Mouse (Mus musculus) olfactory bulb, adult 2 months (tissue): Measurements from ENCODE around the gene Zbtb42. TPM values are rescaled to one million over a fixed set of nuclear protein-coding genes. Genes with fewer than 3 reads are reported as not detected.

ENCODE experiments used
- H3K27ac ChIP-seq: fragments of 200-500 bp; 2 replicates; pipeline ENCODE4 v1.5.1; 2012; ENCODE audit warnings: low read depth, low read length; ENCODE audit not compliant: insufficient read depth
- H3K4me1 ChIP-seq: fragments of 200-500 bp; 2 replicates; pipeline ENCODE4 v1.6.1; 2012; ENCODE audit warnings: low read length; ENCODE audit not compliant: control insufficient read depth, insufficient read depth
- H3K4me3 ChIP-seq: fragments of 200-500 bp; 2 replicates; pipeline ENCODE4 v1.5.1; 2012; ENCODE audit warnings: mild to moderate bottlenecking, low read depth, low read length, moderate library complexity; ENCODE audit not compliant: insufficient read depth
- CTCF ChIP-seq: fragments of 200-500 bp; IDR thresholded peaks from 2 replicates; pipeline ENCODE4 v1.5.1; 2012; ENCODE audit warnings: low read depth, mild to moderate bottlenecking, low read length, moderate library complexity; ENCODE audit not compliant: insufficient read depth
- POLR2A ChIP-seq: fragments of 200-500 bp; IDR thresholded peaks from 2 replicates; pipeline ENCODE4 v1.6.1; 2012; ENCODE audit warnings: mild to moderate bottlenecking, low read depth, low read length, moderate library complexity; ENCODE audit not compliant: insufficient read depth
- WGBS: fragments of 180-500 bp; shearing (Covaris S2); methylation state at CpG from one replicate; pipeline ENCODE4 v1.1.7; 2018; 5-methylcytosine and 5-hydroxymethylcytosine counted together
- polyA plus RNA-seq: library from polyadenylated mRNA; stranded (reverse); fragments of >200 nt; gene quantifications from 2 replicates; pipeline ENCODE4 v1.2.4, GENCODE M21; 2012; ENCODE audit warnings: low replicate concordance; ENCODE audit not compliant: missing spikeins, insufficient read depth, insufficient read length

The Zbtb42 gene
- polyA plus RNA-seq, 1 experiment = not detected

- Histone ChIP-seq H3K4me1 (peaks cover 10% of the 10 kb centered on the region), H3K4me3 (no peak overlapping the region), H3K27ac (no peak overlapping the region)
- WGBS = 75% methylated on average over 6 of the region's 6 CpGs
- TF ChIP-seq CTCF (no peak), POLR2A (no peak)
Observed at GRCm38 (mm10) chr12:112659109-112659508, 19.5 kb upstream of the Zbtb42 start.

- H3K4me1 ChIP-seq = peaks cover 25% of the 10 kb centered on the region
Observed at GRCm38 (mm10) chr12:112660576-112661326, 17.9 kb upstream of the Zbtb42 start.

GRCm38 (mm10) chr12:112661327-112661605, 17.4 kb upstream of the Zbtb42 start:
- H3K4me3 ChIP-seq = no peak overlapping the region
- H3K27ac ChIP-seq = no peak overlapping the region
- WGBS = 76% methylated on average over 3 of the region's 3 CpGs
- H3K4me1 ChIP-seq = peaks cover 30% of the 10 kb centered on the region
- TF ChIP-seq CTCF (no peak), POLR2A (no peak)

More at GRCm38 (mm10) chr12:112660576-112661326, 17.9 kb upstream of the Zbtb42 start:
- H3K27ac ChIP-seq = no peak overlapping the region
- WGBS = 39% methylated on average over 5 of the region's 5 CpGs
- H3K4me3 ChIP-seq = no peak overlapping the region
- TF ChIP-seq POLR2A = no peak
- TF ChIP-seq CTCF = no peak

GRCm38 (mm10) chr12:112661851-112662250, 16.8 kb upstream of the Zbtb42 start:
- TF ChIP-seq POLR2A (no peak), CTCF (no peak)
- WGBS = 79% methylated on average over 9 of the region's 9 CpGs
- H3K4me1 ChIP-seq = peaks cover 36% of the 10 kb centered on the region
- no peak overlapping the region for H3K4me3 ChIP-seq
- no peak overlapping the region for H3K27ac ChIP-seq

DNA sequence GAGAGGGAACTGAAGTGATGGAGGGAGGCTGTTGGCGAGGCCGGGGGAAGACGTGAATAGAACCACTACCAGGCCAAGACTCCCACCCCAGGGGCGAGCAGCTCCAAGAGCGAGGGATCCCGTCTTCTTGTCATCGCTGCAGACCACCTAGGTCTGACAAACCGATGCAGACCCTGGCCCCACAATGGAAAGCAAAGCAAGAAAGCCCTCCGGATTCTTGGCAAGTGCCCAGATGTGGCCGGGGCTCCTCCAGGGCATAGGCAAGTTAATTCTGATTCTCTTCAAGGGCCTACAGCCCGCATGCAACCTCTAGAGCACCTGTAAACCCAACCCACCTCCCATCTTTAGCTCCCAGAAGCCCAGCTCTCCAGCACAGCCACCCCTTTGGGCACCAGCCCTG, 15.3 kb upstream of the Zbtb42 start:
- TF ChIP-seq CTCF (no peak), POLR2A (no peak)
- no peak overlapping the region for H3K27ac ChIP-seq
- H3K4me1 ChIP-seq = peaks cover 48% of the 10 kb centered on the region
- H3K4me3 ChIP-seq = no peak overlapping the region
- 57% methylated on average over 11 of the region's 11 CpGs for WGBS

DNA sequence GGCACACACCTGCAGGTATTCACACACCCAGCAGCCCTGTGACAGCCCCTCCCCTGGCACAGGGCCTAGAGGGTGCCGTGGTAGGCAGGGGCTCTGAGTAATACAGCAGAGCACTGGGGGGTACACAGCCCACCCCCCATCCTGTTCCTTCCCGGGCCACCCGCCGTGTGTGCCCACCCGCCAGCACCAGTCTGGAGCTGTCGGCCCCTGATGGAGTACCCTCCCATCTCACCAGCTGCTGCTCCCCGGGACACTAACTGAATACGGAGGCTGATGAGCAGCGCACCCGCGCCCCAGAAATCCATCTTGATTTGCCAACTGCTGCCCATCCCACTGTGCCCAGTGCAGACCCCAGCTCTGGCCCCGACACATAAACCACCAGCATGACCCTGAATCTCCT, 14.9 kb upstream of the Zbtb42 start:
- no peak overlapping the region for H3K4me3 ChIP-seq
- WGBS = 45% methylated on average over 12 of the region's 12 CpGs
- no peak for TF ChIP-seq POLR2A
- TF ChIP-seq CTCF = no peak

DNA sequence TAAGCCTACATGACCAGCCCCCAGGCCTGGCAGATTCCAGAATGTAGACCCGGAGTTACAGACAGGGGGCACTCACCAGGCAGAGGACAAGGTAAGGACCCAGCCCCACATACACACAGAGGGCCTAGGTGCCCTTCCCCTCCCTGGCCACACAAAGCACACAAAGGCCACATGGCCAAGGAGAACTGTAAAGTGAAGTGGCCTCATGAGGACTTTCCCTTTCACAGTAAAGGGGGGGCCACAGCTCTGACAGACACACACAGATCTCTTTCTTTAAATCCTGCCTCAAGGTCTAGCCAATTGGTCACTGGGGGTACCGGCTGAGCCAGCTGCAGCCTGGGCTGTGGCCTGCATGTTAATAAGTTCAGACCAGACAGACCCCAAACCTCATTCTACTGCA, 14.5 kb upstream of the Zbtb42 start:
- WGBS = 21% methylated on average over 2 of the region's 2 CpGs
- H3K27ac ChIP-seq = no peak overlapping the region
- TF ChIP-seq POLR2A (no peak), CTCF (0 out of 2 replicates have a peak, but pooled peaks have one; percentile 2)
- H3K4me3 ChIP-seq = no peak overlapping the region
- peaks cover 52% of the 10 kb centered on the region for H3K4me1 ChIP-seq

More for the DNA sequence above, 14.9 kb upstream of the Zbtb42 start:
- Histone ChIP-seq H3K27ac (no peak overlapping the region), H3K4me1 (peaks cover 52% of the 10 kb centered on the region)

- no peak for TF ChIP-seq CTCF
- no peak for TF ChIP-seq POLR2A
- 39% methylated on average over 5 of the region's 5 CpGs for WGBS
- H3K27ac ChIP-seq = no peak overlapping the region
- H3K4me3 ChIP-seq = no peak overlapping the region
- peaks cover 54% of the 10 kb centered on the region for H3K4me1 ChIP-seq
Observed at GRCm38 (mm10) chr12:112664656-112665055, 14.0 kb upstream of the Zbtb42 start.

DNA sequence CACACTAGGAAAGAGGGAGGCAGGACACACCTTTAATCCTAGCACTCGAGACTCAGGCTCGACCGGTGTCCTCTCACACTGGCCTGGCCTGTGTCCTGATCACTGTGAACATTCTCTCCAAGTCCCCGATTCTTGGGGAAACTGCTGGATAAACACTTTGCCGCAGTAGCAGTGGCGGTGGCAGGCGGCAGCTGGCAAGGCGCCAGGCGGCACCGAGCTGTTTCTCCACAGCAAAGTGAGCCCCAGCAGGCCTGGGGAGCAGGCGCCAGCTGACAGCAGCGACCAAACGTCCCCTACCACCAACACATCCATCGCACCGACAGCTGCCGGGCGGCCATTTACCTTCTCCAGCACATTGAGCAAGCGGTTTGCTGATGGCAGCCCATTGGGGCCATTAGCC, 13.2 kb upstream of the Zbtb42 start:
- H3K27ac ChIP-seq = peak overlapping the region; percentile 19; the same call in 1 of the 2 replicates
- 11% methylated on average over 18 of the region's 18 CpGs for WGBS
- TF ChIP-seq CTCF = no peak
- no peak overlapping the region for H3K4me3 ChIP-seq
- peaks cover 56% of the 10 kb centered on the region for H3K4me1 ChIP-seq

GRCm38 (mm10) chr12:112665881-112666544, 12.6 kb upstream of the Zbtb42 start:
- Histone ChIP-seq H3K4me3 (no peak overlapping the region), H3K27ac (peak overlapping the region; percentile 19; the same call in 1 of the 2 replicates), H3K4me1 (peaks cover 57% of the 10 kb centered on the region)
- 74% methylated on average over 9 of the region's 9 CpGs for WGBS
- TF ChIP-seq CTCF = no peak
- TF ChIP-seq POLR2A = no peak
